Mouse (Mus musculus): ENCODE measurements around the gene Mlxipl.

The Mlxipl gene

GRCm38 (mm10) chr5:135149053-135149819, 59.5 kb downstream of the Mlxipl start, which contains the start of gene Tbl2:
Gene Tbl2, plus strand, starts transcription at chr5:135149657.
- DNase-seq: peak; percentile 99

GRCm38 (mm10) chr5:135149820-135150178, 60.1 kb downstream of the Mlxipl start:
- no peak for DNase-seq

GRCm38 (mm10) chr5:135156496-135156895, 66.8 kb downstream of the Mlxipl start:
- no peak for DNase-seq

GRCm38 (mm10) chr5:135161221-135161620, 71.5 kb downstream of the Mlxipl start:
- no peak for DNase-seq

GRCm38 (mm10) chr5:135161650-135162049, 72.0 kb downstream of the Mlxipl start:
- DNase-seq: no peak

DNA sequence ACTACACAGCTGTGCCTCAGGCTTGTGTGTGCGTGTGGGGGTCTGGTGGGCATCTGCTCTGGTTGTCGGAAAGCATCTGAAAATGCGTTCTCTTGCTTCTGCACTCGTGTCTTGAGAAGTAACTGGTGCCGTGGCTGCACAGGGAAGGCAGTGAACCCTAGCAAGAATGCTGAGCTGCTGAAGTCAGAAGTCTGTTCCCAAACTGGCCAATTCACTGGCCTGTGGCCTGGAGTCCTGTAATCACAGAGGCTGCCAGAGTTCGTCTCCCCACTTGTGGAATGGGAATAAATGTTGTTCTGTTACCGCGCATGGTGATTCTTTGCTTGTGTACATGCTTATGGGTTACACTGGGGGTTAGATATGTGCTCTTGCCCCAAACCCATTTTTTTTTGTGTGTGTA, 72.7 kb downstream of the Mlxipl start:
- DNase-seq: peak; percentile 79

DNA sequence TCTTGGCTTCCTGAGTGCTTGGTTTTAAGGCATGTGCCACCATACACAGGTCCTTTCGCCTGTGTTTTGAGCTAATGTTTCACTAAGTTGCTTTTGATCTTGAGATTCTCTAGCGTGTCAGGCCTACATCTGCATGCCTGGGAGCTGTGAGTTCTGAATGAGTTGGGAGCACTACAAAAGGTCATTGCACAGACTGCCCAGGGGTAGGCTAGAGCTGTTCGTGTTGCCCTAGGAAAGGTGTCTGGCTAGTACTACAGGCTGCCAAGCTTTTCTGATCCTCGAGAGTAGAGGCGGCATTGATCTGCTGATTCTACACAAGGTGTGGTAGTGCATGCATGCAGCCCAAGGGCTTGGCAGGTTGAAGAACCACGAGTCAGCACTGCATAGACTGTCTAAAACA, 73.1 kb downstream of the Mlxipl start:
- peak; percentile 60 for DNase-seq

- no peak for DNase-seq
Observed at GRCm38 (mm10) chr5:135166909-135167308, 77.2 kb downstream of the Mlxipl start.

DNA sequence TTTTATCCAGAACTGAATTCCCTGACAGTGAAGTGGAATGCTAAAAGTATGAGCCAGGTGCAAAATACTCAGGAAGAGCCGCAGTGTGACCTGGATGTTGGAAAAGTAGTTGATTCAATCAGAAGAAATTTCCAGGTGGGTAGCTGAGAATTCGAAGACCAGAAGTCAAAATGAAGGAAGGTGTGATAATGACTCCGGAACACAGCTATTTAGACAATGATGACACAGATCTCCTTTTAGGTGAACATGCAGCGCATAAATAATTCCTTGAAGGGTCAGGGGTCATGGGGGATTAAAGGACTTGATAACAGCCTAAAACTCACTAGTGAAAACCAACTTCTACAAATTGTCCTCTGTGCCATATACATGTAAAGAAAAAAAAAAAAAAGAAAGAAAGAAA, 77.8 kb downstream of the Mlxipl start:
- no peak for DNase-seq

DNA sequence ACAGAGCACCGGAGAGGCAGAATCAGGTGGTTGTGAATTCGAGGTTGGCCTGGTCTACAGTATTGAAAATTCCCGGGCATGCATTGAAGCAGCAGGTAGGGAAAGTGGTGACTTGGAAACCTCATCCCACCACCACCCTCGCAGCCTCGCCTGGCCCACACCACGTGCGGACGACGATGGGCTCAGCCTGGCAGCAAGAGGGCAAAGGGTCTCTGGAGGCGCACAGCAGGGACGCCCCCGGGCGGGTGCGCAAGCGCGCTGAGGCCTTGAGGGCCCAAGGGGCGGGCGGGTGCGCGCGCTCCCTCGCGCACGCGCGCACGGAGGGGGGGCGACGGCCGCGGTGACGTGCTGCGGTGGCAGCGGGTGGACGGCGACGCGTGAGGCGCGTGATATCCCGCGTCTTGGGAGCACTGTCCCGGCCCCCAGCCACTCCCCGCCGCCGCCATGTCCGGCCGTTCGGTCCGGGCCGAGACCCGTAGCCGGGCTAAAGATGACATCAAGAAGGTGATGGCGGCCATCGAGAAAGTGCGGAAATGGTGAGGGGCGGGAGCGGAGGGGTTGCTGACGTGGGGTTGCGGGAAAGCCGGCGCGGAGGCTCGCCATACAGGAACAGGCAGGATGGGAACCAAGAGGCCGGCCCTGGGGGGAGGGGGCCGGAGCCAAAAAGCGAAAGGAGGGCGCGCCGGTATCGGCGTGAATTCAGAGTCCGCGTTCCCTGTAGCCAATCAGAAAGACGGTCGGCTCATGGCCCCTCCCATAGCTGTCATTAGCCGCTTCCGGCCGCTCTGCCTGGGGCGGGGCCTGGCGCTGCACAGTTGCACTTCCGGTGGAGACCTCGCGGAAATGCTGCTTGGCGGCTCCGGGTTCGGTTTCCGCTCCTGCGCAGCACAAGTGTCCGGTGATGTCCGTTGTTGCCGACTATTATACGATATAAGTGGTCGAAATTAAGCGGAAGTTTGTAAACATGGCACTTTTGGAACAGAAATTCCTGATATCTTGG, 78.7 kb downstream of the Mlxipl start, which contains the start of gene Bcl7b:
Gene Bcl7b (plus strand): TSS at position 221 of the 1,000 bp plus-strand sequence.
- peak; percentile 98 for DNase-seq

DNA sequence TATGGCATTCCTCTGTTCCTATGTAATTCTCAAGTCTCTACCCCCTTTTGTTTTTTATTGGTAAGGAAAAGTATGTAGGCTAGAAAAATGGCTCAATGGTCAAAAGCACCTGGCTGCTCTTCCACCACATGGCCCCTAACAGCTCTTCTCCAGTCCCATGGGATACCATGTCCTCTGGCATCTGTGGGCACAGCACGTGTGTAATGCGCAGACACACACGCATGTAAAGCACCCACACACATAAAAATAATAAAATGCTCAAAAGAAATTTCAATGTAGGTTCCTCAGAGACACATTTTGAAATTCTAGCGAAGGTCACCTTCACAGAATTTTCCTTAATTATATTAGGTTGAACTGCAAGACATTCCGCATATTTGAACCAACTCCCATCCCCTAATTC, 79.8 kb downstream of the Mlxipl start:
- no peak for DNase-seq

- DNase-seq: no peak
Observed at GRCm38 (mm10) chr5:135171688-135172220, 82.1 kb downstream of the Mlxipl start.

DNA sequence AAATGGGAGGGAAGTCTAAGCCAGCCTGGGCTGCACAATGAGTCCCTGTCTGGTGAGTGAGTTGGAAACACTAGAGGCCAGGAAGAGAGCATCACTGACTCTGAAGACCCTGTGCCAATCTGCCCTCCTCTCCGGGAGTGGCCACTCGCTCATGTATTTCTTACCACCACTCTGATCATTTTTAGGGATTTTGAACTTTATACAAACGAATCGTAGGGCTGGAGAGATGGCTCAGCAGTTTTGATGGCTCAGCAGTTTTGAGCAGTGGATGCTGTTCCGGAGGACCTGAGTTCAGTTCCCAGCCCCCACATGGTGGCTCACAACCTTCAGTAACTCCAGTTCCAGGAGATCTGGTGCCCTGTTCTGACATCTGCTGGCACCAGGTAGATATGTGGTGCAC, 83.3 kb downstream of the Mlxipl start:
- no peak for DNase-seq

- DNase-seq: no peak
Observed at GRCm38 (mm10) chr5:135175086-135175485, 85.4 kb downstream of the Mlxipl start.

- DNase-seq: no peak
Observed at GRCm38 (mm10) chr5:135178523-135178922, 88.8 kb downstream of the Mlxipl start.

DNA sequence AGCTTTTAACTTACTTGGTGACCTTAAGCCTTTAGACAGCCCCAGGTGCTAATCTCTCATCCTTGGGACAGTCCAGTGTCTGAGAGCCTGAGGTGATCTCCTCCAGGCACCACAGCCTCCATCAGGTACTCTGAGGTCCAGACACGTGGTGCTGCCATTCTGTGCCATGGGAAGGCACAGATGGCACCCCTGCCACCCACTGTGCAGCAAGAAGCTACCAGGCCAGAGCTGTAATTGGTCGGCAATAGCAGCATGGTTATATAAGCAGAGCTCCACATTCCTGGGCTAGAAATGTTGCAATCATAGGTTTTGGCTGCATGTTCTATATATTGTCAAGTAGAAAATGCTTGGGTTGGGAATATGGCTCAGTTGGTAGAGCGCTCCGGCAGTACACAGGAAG, 89.3 kb downstream of the Mlxipl start:
- no peak for DNase-seq

- DNase-seq: no peak
Observed at GRCm38 (mm10) chr5:135179616-135180015, 89.9 kb downstream of the Mlxipl start.

DNA sequence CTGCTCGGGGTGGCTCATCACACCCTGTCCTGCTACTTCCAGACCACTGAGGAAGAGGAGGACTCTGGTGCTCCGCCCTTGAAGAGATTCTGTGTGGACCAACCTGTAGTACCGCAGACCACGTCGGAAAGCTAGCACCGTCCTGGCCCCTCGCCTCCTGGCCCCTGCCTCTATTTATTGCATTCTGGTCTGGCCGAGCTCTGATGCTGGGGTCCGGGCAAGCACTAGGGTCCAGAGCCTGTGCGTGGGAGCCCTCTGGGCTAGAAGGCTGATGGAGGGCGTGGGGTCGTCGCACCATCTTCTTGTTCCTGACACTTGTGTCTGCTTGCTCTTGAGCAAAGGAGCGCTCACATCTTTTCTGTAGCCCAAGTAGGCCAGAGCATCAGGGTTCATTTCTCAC, 91.1 kb downstream of the Mlxipl start:
- DNase-seq: no peak

DNA sequence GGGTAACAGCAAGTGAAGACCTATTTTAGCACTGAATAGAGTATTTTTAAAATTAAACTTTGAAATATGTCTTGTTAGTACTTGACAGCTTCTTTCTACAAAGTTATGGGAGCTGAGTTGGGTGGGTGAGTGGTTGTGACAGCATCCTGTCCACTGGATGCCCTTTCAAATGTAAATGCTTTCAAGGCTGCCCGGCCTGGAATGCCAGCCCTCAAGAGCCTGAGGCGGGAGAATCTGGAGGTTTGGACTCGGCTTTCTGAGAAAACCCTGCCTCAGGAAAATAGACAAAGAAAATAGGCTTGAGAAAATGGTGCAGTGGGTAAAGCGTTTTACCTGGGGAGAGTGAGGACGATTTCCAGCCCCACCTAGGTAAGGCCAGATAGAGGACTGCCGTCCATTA, 92.1 kb downstream of the Mlxipl start:
- no peak for DNase-seq

GRCm38 (mm10) chr5:135183131-135183861, 93.6 kb downstream of the Mlxipl start:
- DNase-seq: no peak

DNA sequence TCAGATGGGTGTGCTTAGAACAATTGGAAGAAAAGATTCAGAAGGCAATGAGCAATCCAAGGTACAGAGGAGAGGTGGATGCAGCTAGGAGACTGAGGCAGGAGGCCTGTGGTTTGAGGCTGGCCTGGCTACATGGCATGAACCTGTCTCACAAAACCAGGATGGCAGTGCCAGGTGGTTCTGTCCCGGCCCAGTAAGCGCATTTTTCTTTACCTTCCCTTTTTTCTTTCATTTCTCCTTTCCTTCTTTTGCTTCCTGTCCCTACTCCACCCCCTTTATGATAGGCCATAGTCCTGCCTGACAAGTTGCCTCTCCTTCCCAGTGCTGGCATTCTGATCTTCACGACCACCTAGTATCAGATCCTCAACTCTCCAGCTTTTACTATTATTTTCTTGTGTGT, 95.3 kb downstream of the Mlxipl start:
- DNase-seq: no peak

DNA sequence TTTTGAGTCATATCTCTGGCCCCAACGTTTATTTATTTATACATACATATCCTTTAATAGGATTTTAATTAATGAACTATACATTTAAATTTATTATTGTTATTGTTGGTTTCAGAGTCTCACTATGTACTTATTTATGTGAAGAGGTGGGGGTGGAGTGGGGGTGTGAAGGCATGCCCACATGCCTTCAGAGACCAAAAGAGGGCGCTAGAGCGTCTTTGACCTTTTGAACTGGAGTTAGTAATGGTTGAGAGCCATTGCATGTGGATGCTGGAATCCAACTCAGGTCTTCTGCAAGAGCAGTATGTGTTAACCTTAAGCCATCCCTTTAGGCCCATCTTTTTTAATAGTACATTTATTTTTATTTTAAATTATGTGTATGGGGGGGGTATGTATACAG, 95.9 kb downstream of the Mlxipl start:
- DNase-seq: peak; percentile 62

DNA sequence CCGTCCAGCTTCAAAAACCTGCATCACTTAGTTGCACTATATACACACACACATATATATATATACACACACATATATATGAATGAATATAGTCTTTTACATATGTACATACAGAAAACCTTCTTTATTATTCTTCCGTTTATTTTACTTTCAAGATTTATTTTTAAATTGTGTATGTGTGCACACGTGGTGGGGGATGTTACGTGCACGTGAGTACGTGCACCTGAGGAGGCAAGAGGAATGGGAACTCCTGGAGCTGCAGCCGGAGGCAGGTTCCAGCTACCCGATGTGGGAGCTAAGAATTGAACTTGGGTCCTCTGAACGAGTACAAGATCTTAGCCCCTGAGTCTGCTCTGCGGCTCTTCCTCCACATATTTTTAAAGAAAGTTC, 96.5 kb downstream of the Mlxipl start:
- DNase-seq: no peak

Data from kidney, adult 9 months (tissue).